Mouse (Mus musculus) left cerebral cortex, adult 18-20 months (tissue): ENCODE data around the gene Zfp970. TPM values are rescaled to one million over a fixed set of nuclear protein-coding genes. Genes with fewer than 3 reads are reported as not detected.
"Not testable (repeated sequence)": the region's sequence is repeated elsewhere in the genome, so short reads cannot be mapped to it uniquely, and the experiment has no call there.

ENCODE experiments used
- DNase-seq, 2 experiments: peaks; one replicate each; pipeline ENCODE4 v3.0.0; 2021 to 2022; ENCODE audit warnings: low spot score in 2 of 2, mixed read lengths in 1 of 2
- long read RNA-seq, 2 experiments: library from polyadenylated mRNA; stranded (forward); transcript quantifications; one replicate each; pipeline ENCODE4 v2.0.0; 2021
- total RNA-seq, 2 experiments: library from RNA; stranded (reverse); gene quantifications; 2 replicates each; pipeline ENCODE4 v1.2.3; 2021

The Zfp970 gene
- 10 to 100 TPM; 36.1 to 46.9 TPM for total RNA-seq
- long read RNA-seq, experiment 1, partial matches to known transcripts: 6 of 18 reads
- long read RNA-seq, experiment 1, other reads (novel, unspliced or antisense): 7 of 18 reads
- long read RNA-seq, experiment 2, transcript Zfp970-201 (4 exons, 794 nt): major isoform, 5 of 14 reads
- long read RNA-seq, experiment 2, partial matches to known transcripts: 3 of 14 reads
- long read RNA-seq, experiment 2, other reads (novel, unspliced or antisense): 6 of 14 reads

- DNase-seq: peak in 1 of 2 experiments; percentile 20
These were observed at the start of gene Zfp970 for GRCm38 (mm10) chr2:177464676-177465075. Zfp970 (plus strand) TSS chr2:177464733.

GRCm38 (mm10) chr2:177468222-177468621, 3.7 kb downstream of the Zfp970 start:
- DNase-seq: not testable (repeated sequence)

GRCm38 (mm10) chr2:177472261-177472660, 7.7 kb downstream of the Zfp970 start:
- DNase-seq: not testable (repeated sequence)

- DNase-seq: not testable (repeated sequence)
These were observed 17.4 kb downstream of the Zfp970 start for GRCm38 (mm10) chr2:177481971-177482370.

GRCm38 (mm10) chr2:177483238-177483948, 18.9 kb downstream of the Zfp970 start:
- not testable (repeated sequence) for DNase-seq

GRCm38 (mm10) chr2:177498067-177498466, 33.5 kb downstream of the Zfp970 start, which contains the start of gene Gm14403:
Gm14403 (plus strand) TSS chr2:177498215.
- peak in 1 of 2 experiments; percentile 43 for DNase-seq

- DNase-seq: not testable (repeated sequence)
These were observed 34.6 kb downstream of the Zfp970 start for GRCm38 (mm10) chr2:177499182-177499581.

GRCm38 (mm10) chr2:177505211-177505719, 40.7 kb downstream of the Zfp970 start:
- not testable (repeated sequence) for DNase-seq

- DNase-seq: not testable (repeated sequence)
These were observed 46.8 kb downstream of the Zfp970 start for GRCm38 (mm10) chr2:177511381-177511780.

- not testable (repeated sequence) for DNase-seq
These were observed 47.4 kb downstream of the Zfp970 start for GRCm38 (mm10) chr2:177511972-177512371.

- not testable (repeated sequence) for DNase-seq
These were observed 49.5 kb downstream of the Zfp970 start for GRCm38 (mm10) chr2:177513991-177514479.

GRCm38 (mm10) chr2:177517746-177518145, 53.2 kb downstream of the Zfp970 start:
- not testable (repeated sequence) for DNase-seq

GRCm38 (mm10) chr2:177518354-177518753, 53.8 kb downstream of the Zfp970 start:
- not testable (repeated sequence) for DNase-seq

GRCm38 (mm10) chr2:177518960-177519359, 54.4 kb downstream of the Zfp970 start:
- DNase-seq: not testable (repeated sequence)

GRCm38 (mm10) chr2:177520035-177520434, 55.5 kb downstream of the Zfp970 start:
- DNase-seq: no peak

GRCm38 (mm10) chr2:177523061-177523460, 58.5 kb downstream of the Zfp970 start:
- no peak for DNase-seq

GRCm38 (mm10) chr2:177523674-177524073, 59.1 kb downstream of the Zfp970 start:
- DNase-seq: not testable (repeated sequence)

- DNase-seq: not testable (repeated sequence)
These were observed 59.6 kb downstream of the Zfp970 start for GRCm38 (mm10) chr2:177524171-177524570.
